Mouse (Mus musculus): ENCODE measurements around the gene M6pr. TPM values are rescaled to one million over a fixed set of nuclear protein-coding genes. Genes with fewer than 3 reads are reported as not detected.

Gene M6pr
- polyA plus RNA-seq, 1 experiment from 2014 or later: 110 TPM

- Histone ChIP-seq H3K27ac (ENCODE audit: low read depth, low read length) (no peak overlapping the region), H3K4me3 (ENCODE audit: low read length) (no peak overlapping the region), H3K9me3 (ENCODE audit: control insufficient read depth, low read length) (no peaks in the 10 kb centered on the region), H3K27me3 (ENCODE audit: control insufficient read depth, insufficient read depth, low read length) (no peaks in the 10 kb centered on the region), H3K36me3 (ENCODE audit: control insufficient read depth, insufficient read depth, low read length) (no peaks in the 10 kb centered on the region), H3K9ac (ENCODE audit: low read depth, low read length) (no peak overlapping the region), H3K4me1 (ENCODE audit: control insufficient read depth, insufficient read depth, low read length) (no peaks in the 10 kb centered on the region), H3K4me2 (replicated peaks; ENCODE audit: low read depth, low read length) (no peak overlapping the region)
- WGBS: 83% methylated on average over 4 of the region's 4 CpGs
- no peak for ATAC-seq (ENCODE audit: low FRiP score, low TSS enrichment)
Observed at GRCm38 (mm10) chr6:122284304-122284703, 24.2 kb upstream of the M6pr start.

DNA sequence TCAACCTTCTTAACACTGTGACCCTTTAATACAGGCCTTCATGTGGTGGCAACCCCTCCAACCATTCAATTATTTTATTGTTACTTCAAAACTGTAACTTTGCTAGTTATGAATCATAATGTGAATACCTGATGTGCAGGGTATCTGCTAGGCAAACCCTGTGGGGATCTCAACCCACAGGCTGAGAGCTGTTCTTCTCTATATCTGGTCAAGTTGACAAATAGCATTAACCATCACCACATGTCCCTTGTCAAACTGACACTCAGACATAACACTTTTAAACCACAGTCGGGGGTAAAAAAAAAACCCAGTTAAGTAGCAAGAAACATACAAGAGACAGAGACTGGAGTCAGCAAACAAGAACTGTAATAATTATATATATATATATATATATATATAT lies 23.7 kb upstream of the M6pr start:
- ATAC-seq (ENCODE audit: low FRiP score, low TSS enrichment): no peak
- H3K36me3 ChIP-seq (ENCODE audit: control insufficient read depth, insufficient read depth, low read length): no peaks in the 10 kb centered on the region
- H3K9me3 ChIP-seq (ENCODE audit: control insufficient read depth, low read length): no peaks in the 10 kb centered on the region
- H3K4me3 ChIP-seq (ENCODE audit: low read length): no peak overlapping the region
- H3K4me1 ChIP-seq (ENCODE audit: control insufficient read depth, insufficient read depth, low read length): no peaks in the 10 kb centered on the region
- no peak overlapping the region for H3K9ac ChIP-seq (ENCODE audit: low read depth, low read length)
- 76% methylated on average over 1 of the region's 1 CpGs for WGBS
- H3K27ac ChIP-seq (ENCODE audit: low read depth, low read length): no peak overlapping the region
- H3K4me2 ChIP-seq (replicated peaks; ENCODE audit: low read depth, low read length): no peak overlapping the region
- no peaks in the 10 kb centered on the region for H3K27me3 ChIP-seq (ENCODE audit: control insufficient read depth, insufficient read depth, low read length)

DNA sequence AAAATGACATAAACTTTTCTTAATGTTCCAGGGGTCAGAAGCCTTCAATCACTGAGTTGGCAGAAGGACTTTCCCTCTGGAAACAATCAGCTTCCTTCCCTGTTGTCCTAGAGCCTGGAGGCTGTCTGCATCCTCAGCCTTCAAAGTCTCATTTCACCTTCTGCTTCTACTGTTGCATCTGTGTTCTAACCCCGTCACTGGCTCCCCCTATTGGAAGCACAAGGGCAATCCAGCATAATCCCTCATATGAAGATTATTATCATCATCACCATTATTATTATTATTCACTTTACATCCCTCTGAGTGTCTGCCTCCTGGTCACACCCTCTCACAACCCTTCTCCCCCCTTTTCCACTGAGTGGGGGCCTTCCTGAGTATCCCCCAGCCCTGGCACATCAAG lies 20.3 kb upstream of the M6pr start:
- no peak for ATAC-seq (ENCODE audit: low FRiP score, low TSS enrichment)
- H3K27ac ChIP-seq (ENCODE audit: low read depth, low read length): no peak overlapping the region
- H3K4me2 ChIP-seq (replicated peaks; ENCODE audit: low read depth, low read length): no peak overlapping the region

GRCm38 (mm10) chr6:122289313-122289712 lies 19.2 kb upstream of the M6pr start:
- Histone ChIP-seq H3K9ac (ENCODE audit: low read depth, low read length) (no peak overlapping the region), H3K4me1 (ENCODE audit: control insufficient read depth, insufficient read depth, low read length) (peaks cover 3% of the 10 kb centered on the region; the same call in 1 of the 2 replicates), H3K9me3 (ENCODE audit: control insufficient read depth, low read length) (no peaks in the 10 kb centered on the region), H3K27ac (ENCODE audit: low read depth, low read length) (no peak overlapping the region), H3K36me3 (ENCODE audit: control insufficient read depth, insufficient read depth, low read length) (no peaks in the 10 kb centered on the region), H3K27me3 (ENCODE audit: control insufficient read depth, insufficient read depth, low read length) (no peaks in the 10 kb centered on the region), H3K4me3 (ENCODE audit: low read length) (no peak overlapping the region), H3K4me2 (replicated peaks; ENCODE audit: low read depth, low read length) (no peak overlapping the region)
- WGBS: 75% methylated on average over 1 of the region's 1 CpGs
- no peak for ATAC-seq (ENCODE audit: low FRiP score, low TSS enrichment)

More for the DNA sequence above, 20.3 kb upstream of the M6pr start:
- Histone ChIP-seq H3K9ac (ENCODE audit: low read depth, low read length) (no peak overlapping the region), H3K9me3 (ENCODE audit: control insufficient read depth, low read length) (no peaks in the 10 kb centered on the region), H3K27me3 (ENCODE audit: control insufficient read depth, insufficient read depth, low read length) (no peaks in the 10 kb centered on the region), H3K4me3 (ENCODE audit: low read length) (no peak overlapping the region), H3K4me1 (ENCODE audit: control insufficient read depth, insufficient read depth, low read length) (peaks cover 3% of the 10 kb centered on the region; the same call in 1 of the 2 replicates), H3K36me3 (ENCODE audit: control insufficient read depth, insufficient read depth, low read length) (no peaks in the 10 kb centered on the region)
- 64% methylated on average over 1 of the region's 1 CpGs for WGBS

GRCm38 (mm10) chr6:122290253-122290652 lies 18.3 kb upstream of the M6pr start:
- 0 out of 2 replicates have a peak overlapping the region, but pooled peaks have one; percentile 7 for H3K9ac ChIP-seq (ENCODE audit: low read depth, low read length)
- WGBS: 13% methylated on average over 3 of the region's 3 CpGs
- H3K9me3 ChIP-seq (ENCODE audit: control insufficient read depth, low read length): no peaks in the 10 kb centered on the region
- H3K36me3 ChIP-seq (ENCODE audit: control insufficient read depth, insufficient read depth, low read length): no peaks in the 10 kb centered on the region
- H3K4me1 ChIP-seq (ENCODE audit: control insufficient read depth, insufficient read depth, low read length): peaks cover 3% of the 10 kb centered on the region; the same call in 1 of the 2 replicates
- H3K4me2 ChIP-seq (replicated peaks; ENCODE audit: low read depth, low read length): no peak overlapping the region
- H3K27ac ChIP-seq (ENCODE audit: low read depth, low read length): peak overlapping the region; percentile 37; the same call in 1 of the 2 replicates
- peak; percentile 56; the same call in 1 of the 2 replicates for ATAC-seq (ENCODE audit: low FRiP score, low TSS enrichment)
- H3K4me3 ChIP-seq (ENCODE audit: low read length): no peak overlapping the region
- no peaks in the 10 kb centered on the region for H3K27me3 ChIP-seq (ENCODE audit: control insufficient read depth, insufficient read depth, low read length)

- Histone ChIP-seq H3K4me3 (ENCODE audit: low read length) (no peak overlapping the region), H3K27me3 (ENCODE audit: control insufficient read depth, insufficient read depth, low read length) (no peaks in the 10 kb centered on the region), H3K4me2 (replicated peaks; ENCODE audit: low read depth, low read length) (no peak overlapping the region), H3K27ac (ENCODE audit: low read depth, low read length) (no peak overlapping the region), H3K36me3 (ENCODE audit: control insufficient read depth, insufficient read depth, low read length) (no peaks in the 10 kb centered on the region), H3K9me3 (ENCODE audit: control insufficient read depth, low read length) (no peaks in the 10 kb centered on the region), H3K4me1 (ENCODE audit: control insufficient read depth, insufficient read depth, low read length) (peaks cover 3% of the 10 kb centered on the region; the same call in 1 of the 2 replicates), H3K9ac (ENCODE audit: low read depth, low read length) (no peak overlapping the region)
- ATAC-seq (ENCODE audit: low FRiP score, low TSS enrichment): no peak
- 89% methylated on average over 2 of the region's 2 CpGs for WGBS
Observed at GRCm38 (mm10) chr6:122291264-122291663, 17.3 kb upstream of the M6pr start.

DNA sequence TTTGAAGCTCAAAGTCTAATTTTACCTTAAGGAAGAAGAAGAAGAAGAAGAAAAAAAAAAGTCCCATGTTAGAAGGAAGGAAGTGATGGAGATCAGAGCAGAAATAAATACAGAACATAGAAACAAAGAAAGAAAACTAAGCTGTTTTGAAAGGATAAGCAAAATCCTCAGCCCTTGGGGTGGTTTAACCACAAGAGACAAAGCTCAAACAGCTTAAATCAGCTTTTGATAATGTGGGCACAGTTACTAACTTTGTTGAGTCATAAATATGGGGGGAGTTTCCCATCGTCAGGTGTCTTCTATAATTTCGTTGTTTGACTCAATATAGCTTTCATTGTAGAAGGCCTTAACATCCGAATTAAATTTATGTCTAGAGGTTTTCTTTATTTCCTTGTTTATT lies 16.8 kb upstream of the M6pr start:
- H3K27me3 ChIP-seq (ENCODE audit: control insufficient read depth, insufficient read depth, low read length): no peaks in the 10 kb centered on the region
- H3K4me3 ChIP-seq (ENCODE audit: low read length): no peak overlapping the region
- 51% methylated on average over 3 of the region's 3 CpGs for WGBS
- no peaks in the 10 kb centered on the region for H3K36me3 ChIP-seq (ENCODE audit: control insufficient read depth, insufficient read depth, low read length)
- H3K4me2 ChIP-seq (replicated peaks; ENCODE audit: low read depth, low read length): no peak overlapping the region
- H3K9ac ChIP-seq (ENCODE audit: low read depth, low read length): no peak overlapping the region
- H3K9me3 ChIP-seq (ENCODE audit: control insufficient read depth, low read length): no peaks in the 10 kb centered on the region
- no peak overlapping the region for H3K27ac ChIP-seq (ENCODE audit: low read depth, low read length)
- peaks cover 3% of the 10 kb centered on the region; the same call in 1 of the 2 replicates for H3K4me1 ChIP-seq (ENCODE audit: control insufficient read depth, insufficient read depth, low read length)
- no peak for ATAC-seq (ENCODE audit: low FRiP score, low TSS enrichment)

DNA sequence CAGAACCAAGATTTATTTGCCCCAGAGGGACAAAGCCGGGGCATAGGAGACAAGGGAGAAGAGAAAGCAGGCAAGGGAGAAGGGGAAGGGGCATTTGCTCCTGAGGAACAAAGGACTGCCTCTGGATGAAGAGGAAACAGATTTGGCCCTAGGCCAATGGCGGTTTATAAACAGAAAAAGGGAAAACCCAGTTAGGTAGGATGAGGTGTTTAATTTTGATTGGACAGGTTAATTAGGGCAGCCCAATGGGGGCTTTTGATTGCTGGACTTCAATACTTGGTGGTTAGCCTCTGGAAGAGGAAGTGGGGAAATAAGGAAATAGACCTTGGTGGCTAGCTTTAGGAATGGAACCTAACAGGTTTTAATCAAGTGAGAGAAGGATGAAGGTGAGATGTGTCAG lies 16.3 kb upstream of the M6pr start:
- no peak for ATAC-seq (ENCODE audit: low FRiP score, low TSS enrichment)
- H3K4me1 ChIP-seq (ENCODE audit: control insufficient read depth, insufficient read depth, low read length): peaks cover 3% of the 10 kb centered on the region; the same call in 1 of the 2 replicates
- H3K9ac ChIP-seq (ENCODE audit: low read depth, low read length): no peak overlapping the region
- H3K4me2 ChIP-seq (replicated peaks; ENCODE audit: low read depth, low read length): no peak overlapping the region
- no peak overlapping the region for H3K27ac ChIP-seq (ENCODE audit: low read depth, low read length)
- no peaks in the 10 kb centered on the region for H3K27me3 ChIP-seq (ENCODE audit: control insufficient read depth, insufficient read depth, low read length)
- no peaks in the 10 kb centered on the region for H3K36me3 ChIP-seq (ENCODE audit: control insufficient read depth, insufficient read depth, low read length)
- H3K4me3 ChIP-seq (ENCODE audit: low read length): no peak overlapping the region
- 43% methylated on average over 2 of the region's 2 CpGs for WGBS
- H3K9me3 ChIP-seq (ENCODE audit: control insufficient read depth, low read length): no peaks in the 10 kb centered on the region

GRCm38 (mm10) chr6:122293121-122293520 lies 15.4 kb upstream of the M6pr start:
- 91% methylated on average over 8 of the region's 8 CpGs for WGBS
- Histone ChIP-seq H3K27ac (ENCODE audit: low read depth, low read length) (no peak overlapping the region), H3K36me3 (ENCODE audit: control insufficient read depth, insufficient read depth, low read length) (no peaks in the 10 kb centered on the region), H3K4me3 (ENCODE audit: low read length) (no peak overlapping the region), H3K27me3 (ENCODE audit: control insufficient read depth, insufficient read depth, low read length) (no peaks in the 10 kb centered on the region), H3K9ac (ENCODE audit: low read depth, low read length) (no peak overlapping the region), H3K4me1 (ENCODE audit: control insufficient read depth, insufficient read depth, low read length) (peaks cover 3% of the 10 kb centered on the region; the same call in 1 of the 2 replicates), H3K9me3 (ENCODE audit: control insufficient read depth, low read length) (no peaks in the 10 kb centered on the region), H3K4me2 (replicated peaks; ENCODE audit: low read depth, low read length) (no peak overlapping the region)
- no peak for ATAC-seq (ENCODE audit: low FRiP score, low TSS enrichment)
